Mouse (Mus musculus) lung, postnatal 0 days (tissue): ENCODE data around the gene Glul. TPM values are rescaled to one million over a fixed set of nuclear protein-coding genes. Genes with fewer than 3 reads are reported as not detected.

Experiments used
- ATAC-seq: fragments of 200-750 bp; cut with Nextera tagmentation; 2 replicates; pipeline ENCODE4 v1.8.0; 2017; ENCODE audit warnings: moderate library complexity
- DNase-seq: peaks from one replicate; pipeline ENCODE4 v3.0.0-alpha.2; 2016; ENCODE audit warnings: low spot score
- H3K27ac ChIP-seq: fragments of 300-500 bp; sonication (generic); 2 replicates; pipeline ENCODE4 v1.5.1; 2014; ENCODE audit warnings: antibody characterized with exemption, mild to moderate bottlenecking, low read length, mixed read lengths
- H3K27me3 ChIP-seq: fragments of 300-500 bp; sonication (generic); replicated peaks from 2 replicates; pipeline ENCODE4 v1.6.1; 2014; ENCODE audit warnings: low read length, mixed read lengths; ENCODE audit not compliant: insufficient read depth
- H3K36me3 ChIP-seq: fragments of 300-500 bp; sonication (generic); 2 replicates; pipeline ENCODE4 v1.6.1; 2014; ENCODE audit warnings: low read length, mixed read lengths; ENCODE audit not compliant: insufficient read depth
- H3K4me1 ChIP-seq: fragments of 300-500 bp; sonication (generic); 2 replicates; pipeline ENCODE4 v1.6.1; 2014; ENCODE audit warnings: antibody characterized with exemption, low read depth, low read length, mixed read lengths; ENCODE audit not compliant: insufficient read depth
- H3K4me2 ChIP-seq: fragments of 300-500 bp; sonication (generic); replicated peaks from 2 replicates; pipeline ENCODE4 v1.6.1; 2014; ENCODE audit warnings: low read depth, mild to moderate bottlenecking, low read length, moderate library complexity, mixed read lengths
- H3K4me3 ChIP-seq: fragments of 300-500 bp; sonication (generic); 2 replicates; pipeline ENCODE4 v1.5.1; 2014; ENCODE audit warnings: low read depth, low read length
- H3K9ac ChIP-seq: fragments of 300-500 bp; sonication (generic); replicated peaks from 2 replicates; pipeline ENCODE4 v1.6.1; 2014; ENCODE audit warnings: low read depth, mild to moderate bottlenecking
- H3K9me3 ChIP-seq: fragments of 300-500 bp; sonication (generic); 2 replicates; pipeline ENCODE4 v1.6.1; 2016; ENCODE audit warnings: low read length, mixed read lengths
- CTCF ChIP-seq: IDR thresholded peaks from 2 replicates; pipeline ENCODE4 v1.5.1; 2016; ENCODE audit warnings: antibody characterized with exemption, mild to moderate bottlenecking
- EP300 ChIP-seq: IDR thresholded peaks from 2 replicates; pipeline ENCODE4 v1.6.1; 2016; ENCODE audit warnings: antibody characterized with exemption, mild to moderate bottlenecking, control low read depth
- WGBS: fragments of 180-500 bp; shearing (Covaris S2); extraction: QIAGEN DNeasy Blood & Tissue Kit; methylation state at CpG from one replicate; pipeline ENCODE4 v1.1.7; 2014; 5-methylcytosine and 5-hydroxymethylcytosine counted together
- polyA plus RNA-seq: library from polyadenylated mRNA; unstranded; fragments of >200 nt; fragmentation: Nextera tagmentation; extraction: Ambion mirVana; gene quantifications from 2 replicates; pipeline ENCODE4 v1.2.1, GENCODE M21; 2015

The Glul gene
- polyA plus RNA-seq, 1 experiment from 2014 or later: 283 TPM

GRCm38 (mm10) chr1:153898989-153899730 lies 584 bp upstream of the Glul start:
- H3K4me2 ChIP-seq: peak overlapping the region; percentile 72
- no peaks in the 10 kb centered on the region for H3K27me3 ChIP-seq
- H3K36me3 ChIP-seq: peaks cover 11% of the 10 kb centered on the region
- H3K9me3 ChIP-seq: no peaks in the 10 kb centered on the region
- H3K4me3 ChIP-seq: peak overlapping the region; percentile 99
- H3K9ac ChIP-seq: peak overlapping the region; percentile 41
- DNase-seq (peak; percentile 21), ATAC-seq (peak; percentile 9)
- TF ChIP-seq CTCF (no peak), EP300 (no peak)
- H3K4me1 ChIP-seq: peaks cover 6% of the 10 kb centered on the region; the same call in 1 of the 2 replicates
- 18% methylated on average over 22 of the region's 22 CpGs for WGBS
- H3K27ac ChIP-seq: peak overlapping the region; percentile 97

- no peak for TF ChIP-seq CTCF
- TF ChIP-seq EP300: no peak
- H3K36me3 ChIP-seq: peaks cover 23% of the 10 kb centered on the region
- H3K9me3 ChIP-seq: no peaks in the 10 kb centered on the region
- no peak for DNase-seq
- WGBS: under 1% methylated on average over 25 of the region's 36 CpGs
- H3K27me3 ChIP-seq: no peaks in the 10 kb centered on the region
- peak overlapping the region; percentile 97 for H3K9ac ChIP-seq
- H3K4me1 ChIP-seq: peaks cover 6% of the 10 kb centered on the region; the same call in 1 of the 2 replicates
- H3K27ac ChIP-seq: peak overlapping the region; percentile 97
- H3K4me2 ChIP-seq: peak overlapping the region; percentile 72
- peak overlapping the region; percentile 99 for H3K4me3 ChIP-seq
- peak; percentile 8 for ATAC-seq
These were observed 637 bp downstream of the Glul start for GRCm38 (mm10) chr1:153900381-153900780.

- peaks cover 28% of the 10 kb centered on the region for H3K36me3 ChIP-seq
- DNase-seq (peak; percentile 93), ATAC-seq (peak; percentile 36)
- H3K9me3 ChIP-seq: no peaks in the 10 kb centered on the region
- peaks cover 6% of the 10 kb centered on the region; the same call in 1 of the 2 replicates for H3K4me1 ChIP-seq
- H3K4me3 ChIP-seq: peak overlapping the region; percentile 99
- H3K27me3 ChIP-seq: no peaks in the 10 kb centered on the region
- H3K27ac ChIP-seq: peak overlapping the region; percentile 97
- TF ChIP-seq CTCF (no peak), EP300 (peak; percentile 98)
- H3K4me2 ChIP-seq: peak overlapping the region; percentile 72
- 2% methylated on average over 25 of the region's 25 CpGs for WGBS
- H3K9ac ChIP-seq: peak overlapping the region; percentile 97
These were observed 1.4 kb downstream of the Glul start for GRCm38 (mm10) chr1:153900860-153901730.

- Histone ChIP-seq H3K27ac (no peak overlapping the region), H3K4me3 (no peak overlapping the region), H3K27me3 (no peaks in the 10 kb centered on the region), H3K9me3 (no peaks in the 10 kb centered on the region), H3K4me2 (peak overlapping the region; percentile 72; the same call in 1 of the 2 replicates), H3K36me3 (peaks cover 47% of the 10 kb centered on the region), H3K4me1 (peaks cover 6% of the 10 kb centered on the region; the same call in 1 of the 2 replicates), H3K9ac (no peak overlapping the region)
- no peak for ATAC-seq
- TF ChIP-seq CTCF: no peak
- no peak for TF ChIP-seq EP300
- DNase-seq: no peak
- WGBS: 84% methylated on average over 13 of the region's 13 CpGs
These were observed 3.3 kb downstream of the Glul start for GRCm38 (mm10) chr1:153903006-153903405.

- H3K36me3 ChIP-seq: peaks cover 55% of the 10 kb centered on the region
- no peak overlapping the region for H3K27ac ChIP-seq
- DNase-seq (no peak), ATAC-seq (no peak)
- H3K9me3 ChIP-seq: no peaks in the 10 kb centered on the region
- 95% methylated on average over 14 of the region's 14 CpGs for WGBS
- H3K4me3 ChIP-seq: no peak overlapping the region
- H3K4me1 ChIP-seq: peaks cover 6% of the 10 kb centered on the region; the same call in 1 of the 2 replicates
- TF ChIP-seq CTCF: no peak
- TF ChIP-seq EP300: no peak
- H3K27me3 ChIP-seq: no peaks in the 10 kb centered on the region
- H3K4me2 ChIP-seq: no peak overlapping the region
- no peak overlapping the region for H3K9ac ChIP-seq
These were observed 4.5 kb downstream of the Glul start for GRCm38 (mm10) chr1:153904236-153904635.

- Histone ChIP-seq H3K9me3 (no peaks in the 10 kb centered on the region), H3K36me3 (peaks cover 61% of the 10 kb centered on the region), H3K27ac (no peak overlapping the region), H3K4me1 (peaks cover 6% of the 10 kb centered on the region; the same call in 1 of the 2 replicates), H3K4me2 (no peak overlapping the region), H3K9ac (no peak overlapping the region), H3K27me3 (no peaks in the 10 kb centered on the region), H3K4me3 (no peak overlapping the region)
- ATAC-seq (no peak), DNase-seq (no peak)
- TF ChIP-seq CTCF (no peak), EP300 (no peak)
- WGBS: 90% methylated on average over 3 of the region's 3 CpGs
These were observed 6.1 kb downstream of the Glul start for GRCm38 (mm10) chr1:153905884-153906283.
